Mouse (Mus musculus) gastrocnemius, adult 8-10 months (tissue): Measurements from ENCODE around the gene Gjd3. TPM values are rescaled to one million over a fixed set of nuclear protein-coding genes. Genes with fewer than 3 reads are reported as not detected.

Source experiments
- DNase-seq, 2 experiments: peaks; one replicate each; pipeline ENCODE4 v3.0.0; 2022; ENCODE audit warnings: low spot score in 2 of 2
- total RNA-seq, 4 experiments: library from RNA; stranded (reverse); gene quantifications; 2 replicates each; pipeline ENCODE4 v1.2.4; 2022

Gjd3 gene
- total RNA-seq, 4 experiments from 2014 or later, result not detected

GRCm38 (mm10) chr11:98963191-98964021 is 19.4 kb downstream of the Gjd3 start:
- peak; percentile 74 to 83 for DNase-seq

GRCm38 (mm10) chr11:98962421-98963095 is 20.3 kb downstream of the Gjd3 start:
- no peak for DNase-seq

- DNase-seq, result no peak
Measured at GRCm38 (mm10) chr11:98961766-98962165, 21.1 kb downstream of the Gjd3 start.

GRCm38 (mm10) chr11:98961051-98961592 is 21.7 kb downstream of the Gjd3 start:
- DNase-seq, result no peak

GRCm38 (mm10) chr11:98960313-98960906 is 22.4 kb downstream of the Gjd3 start:
- peak in 1 of 2 experiments; percentile 56 for DNase-seq

- DNase-seq, result peak; percentile 68 to 74
Measured at GRCm38 (mm10) chr11:98959437-98960312, 23.1 kb downstream of the Gjd3 start.

- DNase-seq, result no peak
Measured at GRCm38 (mm10) chr11:98956340-98956739, 26.5 kb downstream of the Gjd3 start.

GRCm38 (mm10) chr11:98955707-98956235 is 27.0 kb downstream of the Gjd3 start:
- DNase-seq, result no peak

- no peak for DNase-seq
Measured at GRCm38 (mm10) chr11:98954801-98955706, 27.8 kb downstream of the Gjd3 start.

GRCm38 (mm10) chr11:98954373-98954772 is 28.4 kb downstream of the Gjd3 start:
- DNase-seq, result no peak

GRCm38 (mm10) chr11:98953835-98954320 is 28.9 kb downstream of the Gjd3 start:
- DNase-seq, result no peak

- no peak for DNase-seq
Measured at GRCm38 (mm10) chr11:98953361-98953760, 29.5 kb downstream of the Gjd3 start.

GRCm38 (mm10) chr11:98952736-98953135 is 30.1 kb downstream of the Gjd3 start:
- DNase-seq, result no peak

- DNase-seq, result no peak
Measured at GRCm38 (mm10) chr11:98952111-98952510, 30.7 kb downstream of the Gjd3 start.

- peak; percentile 93 to 98 for DNase-seq
Measured at GRCm38 (mm10) chr11:98951026-98951906, 31.6 kb downstream of the Gjd3 start.

- DNase-seq, result no peak
Measured at GRCm38 (mm10) chr11:98950484-98950883, 32.3 kb downstream of the Gjd3 start.

GRCm38 (mm10) chr11:98949958-98950460 is 32.8 kb downstream of the Gjd3 start:
- peak in 1 of 2 experiments; percentile 64 for DNase-seq
